Mouse (Mus musculus): ENCODE measurements at regions not wholly inside any gene's neighbourhood (a gene's known extent, or its start where the extent isn't known, plus 50 kb on each side); places are given as distances from the start of the nearest gene placed in this dataset.

DNA sequence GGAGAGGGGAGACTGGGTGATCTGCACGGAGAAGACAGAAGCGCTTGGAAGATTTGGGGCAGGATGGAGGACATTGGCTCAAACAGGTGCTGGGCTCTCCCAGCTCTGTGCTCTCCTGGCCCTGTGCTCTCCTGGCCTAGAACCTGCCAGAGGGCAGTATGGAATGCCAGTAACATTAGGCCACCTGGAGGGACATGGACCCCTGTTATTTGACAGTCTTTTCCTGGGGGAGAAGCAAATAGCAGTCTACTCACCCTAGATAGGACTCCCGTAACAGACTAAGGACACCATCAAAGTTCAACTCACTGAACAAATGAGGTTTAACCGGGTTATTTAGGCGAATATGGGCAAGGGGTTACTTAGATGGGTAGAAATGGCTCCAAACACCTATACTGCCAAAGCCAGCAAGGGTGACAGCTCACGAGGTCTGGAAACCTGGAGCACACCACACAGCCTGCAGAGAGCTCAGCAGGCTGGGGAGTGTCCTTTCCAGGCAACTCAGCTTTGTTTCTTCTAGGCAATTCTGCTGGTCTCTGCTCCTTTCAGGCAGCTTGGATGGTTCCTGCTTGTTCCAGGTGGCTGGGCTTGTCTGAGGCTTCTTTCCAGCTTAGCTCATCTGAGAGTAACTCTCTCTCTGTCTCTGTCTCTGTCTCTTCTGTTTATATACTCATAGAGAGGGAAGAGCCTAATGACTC is 1133.7 kb upstream of the Gulo start:
- H3K27ac ChIP-seq (ENCODE audit: insufficient read depth, low read depth, low read length), result 0 out of 2 replicates have a peak overlapping the region, but pooled peaks have one; percentile 28
- 78% methylated on average over 6 of the region's 6 CpGs for WGBS
- no peak for TF ChIP-seq CTCF (IDR thresholded peaks at IDR 0.05; ENCODE audit: insufficient read depth, low read depth, low read length)
- TF ChIP-seq POLR2A (IDR thresholded peaks at IDR 0.05; ENCODE audit: insufficient read depth, low read depth, low read length), result no peak
- no peak overlapping the region for H3K4me3 ChIP-seq (ENCODE audit: insufficient read depth, low read depth, low read length)
- peaks cover 12% of the 10 kb centered on the region for H3K4me1 ChIP-seq (ENCODE audit: control insufficient read depth, insufficient read depth, low read length)

DNA sequence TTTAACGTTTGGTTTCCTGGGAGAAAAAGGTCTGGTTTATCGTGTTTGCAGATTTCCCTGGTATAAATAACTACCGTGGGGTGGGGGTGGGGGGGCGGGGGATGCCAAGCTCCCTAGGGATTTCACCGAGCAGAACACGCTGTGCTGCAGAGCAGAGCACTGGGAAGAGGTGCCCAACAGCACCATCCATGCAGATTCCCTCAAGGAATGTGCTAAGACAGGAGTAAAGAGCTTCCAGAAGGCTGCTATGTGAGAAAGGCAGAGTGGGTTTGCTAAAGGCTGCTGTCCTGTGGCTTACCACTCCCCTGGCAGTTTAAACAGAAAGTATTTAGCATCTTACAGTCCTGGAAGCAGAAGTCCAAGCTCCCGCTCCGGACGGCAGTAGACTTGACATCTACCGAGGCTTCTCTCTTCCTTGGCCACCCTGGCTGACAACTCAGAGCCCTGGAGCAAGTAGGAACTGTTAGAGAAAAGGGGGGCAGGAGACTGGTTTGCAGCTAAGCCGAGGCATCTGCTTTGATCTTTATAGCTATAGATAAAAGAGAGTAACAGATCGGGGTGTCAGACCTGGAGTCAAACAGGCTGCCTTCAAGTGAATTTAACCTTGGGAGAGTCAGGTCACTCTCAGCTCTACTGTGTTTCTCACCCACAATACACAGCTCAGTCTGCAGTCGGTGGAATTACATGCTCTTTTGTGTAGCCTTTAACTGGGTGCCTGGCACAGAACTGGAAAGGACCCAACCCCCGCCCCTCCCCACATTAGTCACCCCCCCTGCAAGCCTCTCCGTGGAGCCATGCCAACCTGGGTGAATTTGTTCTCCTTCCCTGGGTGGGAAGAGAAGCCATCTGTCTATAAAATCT is 1132.8 kb upstream of the Gulo start:
- no peak for TF ChIP-seq POLR2A (IDR thresholded peaks at IDR 0.05; ENCODE audit: insufficient read depth, low read depth, low read length)
- TF ChIP-seq CTCF (IDR thresholded peaks at IDR 0.05; ENCODE audit: insufficient read depth, low read depth, low read length), result no peak
- 14% methylated on average over 15 of the region's 15 CpGs for WGBS
- Histone ChIP-seq H3K4me1 (ENCODE audit: control insufficient read depth, insufficient read depth, low read length) (peaks cover 12% of the 10 kb centered on the region), H3K27ac (ENCODE audit: insufficient read depth, low read depth, low read length) (peak overlapping the region; percentile 19; the same call in 1 of the 2 replicates), H3K4me3 (ENCODE audit: insufficient read depth, low read depth, low read length) (no peak overlapping the region)

DNA sequence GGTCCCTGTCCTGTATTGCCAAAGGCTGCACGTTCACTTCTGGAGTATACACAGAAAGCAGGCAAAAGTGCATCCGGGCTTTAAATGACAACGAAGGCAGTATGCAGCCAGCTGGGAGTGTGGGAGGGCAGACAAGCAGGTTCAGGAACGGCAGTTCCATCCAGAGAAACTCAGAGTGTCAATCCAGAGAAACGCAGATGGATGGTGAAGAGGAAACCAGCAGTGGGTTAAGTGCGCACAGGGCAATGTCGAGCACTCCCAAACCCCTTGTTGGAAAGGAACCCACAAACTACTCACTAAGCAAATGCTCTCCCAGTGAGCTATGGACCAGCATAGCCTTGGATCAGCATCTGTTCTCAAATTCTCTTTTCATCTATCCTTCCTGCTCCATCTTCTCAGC is 1132.1 kb upstream of the Gulo start:
- peaks cover 16% of the 10 kb centered on the region for H3K4me1 ChIP-seq (ENCODE audit: control insufficient read depth, insufficient read depth, low read length)
- H3K4me3 ChIP-seq (ENCODE audit: insufficient read depth, low read depth, low read length), result no peak overlapping the region
- no peak overlapping the region for H3K27ac ChIP-seq (ENCODE audit: insufficient read depth, low read depth, low read length)
- 39% methylated on average over 7 of the region's 7 CpGs for WGBS
- TF ChIP-seq CTCF (IDR thresholded peaks at IDR 0.05; ENCODE audit: insufficient read depth, low read depth, low read length) (no peak), POLR2A (IDR thresholded peaks at IDR 0.05; ENCODE audit: insufficient read depth, low read depth, low read length) (no peak)

DNA sequence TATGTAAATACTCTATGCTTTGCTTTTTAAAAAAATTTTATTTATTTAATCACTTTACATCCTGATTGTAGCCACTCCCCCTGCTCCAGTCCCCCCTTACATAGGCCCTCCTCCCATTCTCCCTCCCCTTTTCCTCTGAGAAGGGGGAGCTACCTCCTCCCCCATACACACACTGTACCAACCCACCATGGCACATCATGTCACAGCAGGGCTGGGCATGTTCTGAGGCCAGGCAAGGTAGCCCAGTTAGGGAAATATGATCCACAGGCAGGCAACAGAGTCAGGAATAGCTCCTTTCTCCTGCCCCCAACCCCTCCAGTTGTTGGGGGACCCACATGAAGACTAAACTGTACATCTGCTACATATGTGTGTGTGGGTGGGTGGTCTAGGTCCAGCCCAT is 1130.7 kb upstream of the Gulo start:
- no peak overlapping the region for H3K4me3 ChIP-seq (ENCODE audit: insufficient read depth, low read depth, low read length)
- H3K27ac ChIP-seq (ENCODE audit: insufficient read depth, low read depth, low read length), result no peak overlapping the region
- TF ChIP-seq CTCF (IDR thresholded peaks at IDR 0.05; ENCODE audit: insufficient read depth, low read depth, low read length), result no peak
- no peak for TF ChIP-seq POLR2A (IDR thresholded peaks at IDR 0.05; ENCODE audit: insufficient read depth, low read depth, low read length)
- peaks cover 22% of the 10 kb centered on the region for H3K4me1 ChIP-seq (ENCODE audit: control insufficient read depth, insufficient read depth, low read length)

DNA sequence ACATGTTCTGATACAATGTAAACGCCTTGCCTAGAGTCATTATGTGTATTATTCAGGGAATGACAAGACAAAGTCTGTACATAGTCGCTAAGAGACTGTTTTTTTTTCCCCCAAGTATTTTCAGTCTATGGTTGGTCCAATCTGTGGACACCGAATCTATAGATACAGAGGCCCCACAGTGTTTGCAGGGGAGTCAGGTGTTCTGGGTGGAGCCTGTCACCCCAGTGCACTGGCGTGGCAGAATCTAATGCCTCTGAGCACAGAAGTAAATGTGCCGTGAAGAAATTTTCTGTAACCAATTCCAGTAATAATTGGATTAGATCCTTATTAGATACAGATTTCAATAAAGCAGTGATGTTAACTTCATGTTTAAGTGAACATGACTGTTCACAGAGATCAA is 1130.1 kb upstream of the Gulo start:
- H3K4me3 ChIP-seq (ENCODE audit: insufficient read depth, low read depth, low read length), result no peak overlapping the region
- 86% methylated on average over 5 of the region's 5 CpGs for WGBS
- TF ChIP-seq POLR2A (IDR thresholded peaks at IDR 0.05; ENCODE audit: insufficient read depth, low read depth, low read length) (no peak), CTCF (IDR thresholded peaks at IDR 0.05; ENCODE audit: insufficient read depth, low read depth, low read length) (no peak)
- no peak overlapping the region for H3K27ac ChIP-seq (ENCODE audit: insufficient read depth, low read depth, low read length)
- peaks cover 25% of the 10 kb centered on the region for H3K4me1 ChIP-seq (ENCODE audit: control insufficient read depth, insufficient read depth, low read length)

DNA sequence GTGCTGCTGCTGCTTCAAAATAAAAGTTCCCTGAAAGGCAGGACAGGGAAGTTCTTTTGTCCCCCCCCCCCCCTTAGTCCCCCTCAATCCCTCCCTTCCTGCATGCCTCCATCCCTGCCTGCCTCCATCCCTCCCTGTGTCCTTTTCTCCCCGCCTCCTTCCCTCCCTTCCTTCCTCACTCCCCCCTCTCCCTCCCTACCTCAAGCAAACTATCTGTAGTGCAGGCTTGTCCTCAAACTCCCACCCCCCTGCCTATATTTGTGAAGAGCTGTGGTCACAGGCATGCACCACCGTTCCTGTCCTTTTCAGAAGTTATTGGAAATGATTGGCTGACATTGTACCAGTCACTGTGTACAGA is 1127.1 kb upstream of the Gulo start:
- TF ChIP-seq POLR2A (IDR thresholded peaks at IDR 0.05; ENCODE audit: insufficient read depth, low read depth, low read length) (no peak), CTCF (IDR thresholded peaks at IDR 0.05; ENCODE audit: insufficient read depth, low read depth, low read length) (no peak)
- H3K4me3 ChIP-seq (ENCODE audit: insufficient read depth, low read depth, low read length), result no peak overlapping the region
- WGBS, result 43% methylated on average over 2 of the region's 2 CpGs
- H3K27ac ChIP-seq (ENCODE audit: insufficient read depth, low read depth, low read length), result no peak overlapping the region
- H3K4me1 ChIP-seq (ENCODE audit: control insufficient read depth, insufficient read depth, low read length), result peaks cover 28% of the 10 kb centered on the region

DNA sequence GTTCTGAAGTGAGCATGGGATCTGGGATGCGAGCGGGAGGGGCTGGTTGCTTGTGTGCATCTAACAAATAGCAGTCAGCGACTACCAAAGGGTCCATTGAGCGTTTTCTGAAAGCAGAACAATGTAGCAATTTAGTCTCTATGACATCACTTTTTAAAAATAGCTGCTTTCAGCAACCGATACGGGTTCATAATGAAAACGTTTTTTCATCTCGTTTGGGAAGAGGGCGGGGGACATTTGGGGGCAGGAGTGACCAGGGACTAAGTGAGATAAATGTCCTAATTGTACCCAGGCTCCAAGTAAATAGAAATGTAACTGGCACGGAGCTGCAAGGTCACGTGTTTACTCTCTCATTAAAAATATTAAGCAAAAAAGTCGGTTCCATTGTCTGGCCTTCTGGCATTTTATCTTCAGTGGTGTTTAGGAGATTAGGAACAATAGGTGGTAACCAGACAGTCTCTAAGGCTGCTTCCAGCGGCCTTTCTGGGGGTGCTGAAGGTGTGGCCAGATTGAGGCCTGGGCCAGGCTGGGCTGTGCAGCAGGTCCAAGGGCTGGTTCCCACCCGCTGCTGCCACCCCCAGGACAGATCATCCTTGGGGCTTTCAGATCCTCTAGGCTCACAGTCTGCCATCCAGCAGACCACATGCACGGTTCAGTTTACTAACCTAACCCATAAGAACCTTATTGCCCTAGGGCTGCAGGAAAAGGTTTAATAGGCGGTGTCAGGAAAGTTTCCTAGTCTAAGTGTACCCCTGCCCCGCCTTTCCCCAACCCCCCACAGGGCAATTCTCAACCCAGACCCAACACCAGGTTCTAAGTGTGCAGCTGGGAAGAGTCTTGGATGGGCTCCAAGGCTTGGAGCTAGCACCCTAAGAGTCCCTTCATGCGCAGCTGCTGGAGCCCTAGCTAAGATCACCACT is 1126.5 kb upstream of the Gulo start:
- 13% methylated on average over 18 of the region's 18 CpGs for WGBS

DNA sequence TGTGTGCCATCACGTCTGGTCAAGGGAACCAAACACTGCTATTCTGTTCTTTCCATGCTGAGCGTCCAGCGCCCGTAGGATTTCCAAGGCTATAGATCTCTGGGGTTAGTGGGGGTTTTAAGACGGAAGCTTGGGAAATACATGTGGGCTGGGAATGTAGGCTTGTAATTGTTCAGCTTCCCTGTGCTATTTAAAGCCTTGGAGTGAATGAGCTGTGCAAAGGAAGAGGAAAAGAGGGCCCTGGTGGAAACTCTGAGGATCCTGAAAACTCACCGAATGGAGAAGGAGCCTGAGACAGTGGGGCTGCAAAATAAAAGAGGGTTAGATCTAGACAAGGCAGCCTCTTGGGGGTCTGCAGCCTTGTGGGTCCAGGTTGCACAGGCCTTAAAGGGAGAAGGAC is 1124.2 kb upstream of the Gulo start:
- Histone ChIP-seq H3K4me3 (ENCODE audit: insufficient read depth, low read depth, low read length) (no peak overlapping the region), H3K4me1 (ENCODE audit: control insufficient read depth, insufficient read depth, low read length) (peaks cover 26% of the 10 kb centered on the region), H3K27ac (ENCODE audit: insufficient read depth, low read depth, low read length) (no peak overlapping the region)
- 41% methylated on average over 6 of the region's 6 CpGs for WGBS
- TF ChIP-seq POLR2A (IDR thresholded peaks at IDR 0.05; ENCODE audit: insufficient read depth, low read depth, low read length) (no peak), CTCF (IDR thresholded peaks at IDR 0.05; ENCODE audit: insufficient read depth, low read depth, low read length) (no peak)

More for the DNA sequence above, 1126.5 kb upstream of the Gulo start:
- Histone ChIP-seq H3K27ac (ENCODE audit: insufficient read depth, low read depth, low read length) (peak overlapping the region; percentile 81), H3K4me3 (ENCODE audit: insufficient read depth, low read depth, low read length) (no peak overlapping the region), H3K4me1 (ENCODE audit: control insufficient read depth, insufficient read depth, low read length) (peaks cover 26% of the 10 kb centered on the region)
- TF ChIP-seq POLR2A (IDR thresholded peaks at IDR 0.05; ENCODE audit: insufficient read depth, low read depth, low read length) (no peak), CTCF (IDR thresholded peaks at IDR 0.05; ENCODE audit: insufficient read depth, low read depth, low read length) (no peak)
